Mouse (Mus musculus): ENCODE data around the gene Arl14ep. TPM values are rescaled to one million over a fixed set of nuclear protein-coding genes. Genes with fewer than 3 reads are reported as not detected.

Gene Arl14ep
- total and polyA plus RNA-seq, 3 experiments: 55.2 to 76.0 (median 61.0) TPM

GRCm38 (mm10) chr2:107013161-107013560, 38.9 kb upstream of the Arl14ep start:
- no peaks in the 10 kb centered on the region for H3K27me3 ChIP-seq (replicated peaks)
- in situ Hi-C loops (cut with MboI; ENCODE audit: low pct_ligation_motif_present, low pct_unique_long_range_greater_than_20kb, low sequenced_read_pairs) (no loop called here), dilution Hi-C loops (cut with MboI; ENCODE audit: extremely low pct_ligation_motif_present, extremely low pct_unique_long_range_greater_than_20kb, low sequenced_read_pairs) (no loop called here)
- peaks cover 14% of the 10 kb centered on the region for H3K9me3 ChIP-seq (replicated peaks; ENCODE audit: low read length)
- no peaks in the 10 kb centered on the region for H3K4me1 ChIP-seq (ENCODE audit: control insufficient read depth in 1 of 2, insufficient read depth in 2 of 2)
- TF ChIP-seq IRF4 (IDR thresholded peaks at IDR 0.05; ENCODE audit: low read depth, low read length) (no peak), ZKSCAN1 (IDR thresholded peaks at IDR 0.05; ENCODE audit: borderline replicate concordance, low read depth, low read length) (no peak), SMC3 (IDR thresholded peaks at IDR 0.05; ENCODE audit: low read depth, low read length) (no peak), MAFK (IDR thresholded peaks at IDR 0.05; ENCODE audit: insufficient replicate concordance, low read length) (no peak), NELFE (IDR thresholded peaks at IDR 0.05; ENCODE audit: low read depth, low read length) (no peak), SIN3A (IDR thresholded peaks at IDR 0.05; ENCODE audit: low read length) (no peak), MXI1 (IDR thresholded peaks at IDR 0.05; ENCODE audit: low read depth, low read length) (no peak), POLR2AphosphoS2 (IDR thresholded peaks at IDR 0.05; ENCODE audit: low read depth, low read length) (no peak), CHD2 (IDR thresholded peaks at IDR 0.05; ENCODE audit: low read length) (no peak), RAD21 (IDR thresholded peaks at IDR 0.05; ENCODE audit: low read depth, low read length) (no peak), BHLHE40 (IDR thresholded peaks at IDR 0.05; ENCODE audit: low read depth, low read length) (no peak), E2F4 (IDR thresholded peaks at IDR 0.05; ENCODE audit: insufficient replicate concordance, low read depth, low read length) (no peak), ETS1 (conservative IDR thresholded peaks at IDR 0.05; ENCODE audit: low read depth, low read length) (no peak)
- H3K27ac ChIP-seq (ENCODE audit: insufficient read depth, low read depth): no peak overlapping the region
- H3K4me2 ChIP-seq (ENCODE audit: insufficient read depth, low read depth, poor library complexity, severe bottlenecking): no peak overlapping the region
- no peaks in the 10 kb centered on the region for H3K36me3 ChIP-seq (replicated peaks in 1 of 2; ENCODE audit: control insufficient read depth in 1 of 2, insufficient read depth in 1 of 2, low read length in 1 of 2)
- no peak overlapping the region for H3K9ac ChIP-seq (ENCODE audit: insufficient read depth, low read depth)
- DNase-seq (ENCODE audit: extremely low read depth): no peak
- H3K79me2 ChIP-seq (replicated peaks; ENCODE audit: control insufficient read depth, extremely low read depth, insufficient read depth, poor library complexity, severe bottlenecking): no peaks in the 10 kb centered on the region
- H3K4me3 ChIP-seq (replicated peaks in 1 of 3; ENCODE audit: low read depth in 2 of 3, low read length in 2 of 3, poor library complexity in 1 of 3): no peak overlapping the region

GRCm38 (mm10) chr2:107012318-107012717, 38.1 kb upstream of the Arl14ep start:
- H3K4me2 ChIP-seq (ENCODE audit: insufficient read depth, low read depth, poor library complexity, severe bottlenecking): no peak overlapping the region
- no peaks in the 10 kb centered on the region for H3K4me1 ChIP-seq (ENCODE audit: control insufficient read depth in 1 of 2, insufficient read depth in 2 of 2)
- no peak overlapping the region for H3K4me3 ChIP-seq (replicated peaks in 1 of 3; ENCODE audit: low read depth in 2 of 3, low read length in 2 of 3, poor library complexity in 1 of 3)
- DNase-seq (ENCODE audit: extremely low read depth): no peak
- in situ Hi-C loops (cut with MboI; ENCODE audit: low pct_ligation_motif_present, low pct_unique_long_range_greater_than_20kb, low sequenced_read_pairs): no loop called here
- H3K9me3 ChIP-seq (replicated peaks; ENCODE audit: low read length): peaks cover 14% of the 10 kb centered on the region
- no peaks in the 10 kb centered on the region for H3K36me3 ChIP-seq (replicated peaks in 1 of 2; ENCODE audit: control insufficient read depth in 1 of 2, insufficient read depth in 1 of 2, low read length in 1 of 2)
- no peak for TF ChIP-seq JUND (conservative IDR thresholded peaks at IDR 0.05; ENCODE audit: low read depth, low read length)
- no peak for TF ChIP-seq POLR2AphosphoS2 (IDR thresholded peaks at IDR 0.05; ENCODE audit: low read depth, low read length)
- TF ChIP-seq CHD2 (IDR thresholded peaks at IDR 0.05; ENCODE audit: low read length): no peak
- no peak for TF ChIP-seq NELFE (IDR thresholded peaks at IDR 0.05; ENCODE audit: low read depth, low read length)
- no peak for TF ChIP-seq GABPA (IDR thresholded peaks at IDR 0.05; ENCODE audit: insufficient replicate concordance, low read depth, low read length)
- no peak for TF ChIP-seq NRF1 (IDR thresholded peaks at IDR 0.05; ENCODE audit: low read depth, low read length)
- dilution Hi-C loops (cut with MboI; ENCODE audit: extremely low pct_ligation_motif_present, extremely low pct_unique_long_range_greater_than_20kb, low sequenced_read_pairs): no loop called here
- no peaks in the 10 kb centered on the region for H3K27me3 ChIP-seq (replicated peaks)
- no peak overlapping the region for H3K27ac ChIP-seq (ENCODE audit: insufficient read depth, low read depth)
- H3K79me2 ChIP-seq (replicated peaks; ENCODE audit: control insufficient read depth, extremely low read depth, insufficient read depth, poor library complexity, severe bottlenecking): no peaks in the 10 kb centered on the region
- H3K9ac ChIP-seq (ENCODE audit: insufficient read depth, low read depth): no peak overlapping the region
